Mouse (Mus musculus) forebrain, postnatal 0 days (tissue): ENCODE measurements around the gene Gstcd. TPM values are rescaled to one million over a fixed set of nuclear protein-coding genes. Genes with fewer than 3 reads are reported as not detected.

ENCODE experiments used
- ATAC-seq: fragments of 200-750 bp; cut with Nextera tagmentation; 2 replicates; pipeline ENCODE4 v1.8.0; 2017; ENCODE audit warnings: mild to moderate bottlenecking, moderate library complexity
- DNase-seq: peaks from one replicate; pipeline ENCODE4 v3.0.0-alpha.2; 2015
- H3K27ac ChIP-seq: fragments of 300-500 bp; sonication (generic); 2 replicates; pipeline ENCODE4 v1.5.1; 2014; ENCODE audit warnings: low read depth, mild to moderate bottlenecking, antibody characterized with exemption, low read length, moderate library complexity, mixed read lengths
- H3K27me3 ChIP-seq: fragments of 300-500 bp; sonication (generic); 2 replicates; pipeline ENCODE4 v1.6.1; 2014; ENCODE audit warnings: mild to moderate bottlenecking, low read length, mixed read lengths; ENCODE audit not compliant: insufficient read depth
- H3K36me3 ChIP-seq: fragments of 300-500 bp; sonication (generic); 2 replicates; pipeline ENCODE4 v1.6.1; 2014; ENCODE audit warnings: mild to moderate bottlenecking, moderate library complexity; ENCODE audit not compliant: insufficient read depth
- H3K4me1 ChIP-seq: fragments of 300-500 bp; sonication (generic); 2 replicates; pipeline ENCODE4 v1.6.1; 2014; ENCODE audit warnings: antibody characterized with exemption; ENCODE audit not compliant: insufficient read depth
- H3K4me2 ChIP-seq: fragments of 300-500 bp; sonication (generic); 2 replicates; pipeline ENCODE4 v1.6.1; 2014; ENCODE audit warnings: low read depth, mild to moderate bottlenecking, moderate library complexity
- H3K4me3 ChIP-seq: fragments of 300-500 bp; sonication (generic); 2 replicates; pipeline ENCODE4 v1.5.1; 2014; ENCODE audit warnings: low read depth, low read length, mixed read lengths
- H3K9ac ChIP-seq: fragments of 300-500 bp; sonication (generic); 2 replicates; pipeline ENCODE4 v1.6.1; 2014; ENCODE audit warnings: mild to moderate bottlenecking
- H3K9me3 ChIP-seq: fragments of 300-500 bp; sonication (generic); 2 replicates; pipeline ENCODE4 v1.6.1; 2016; ENCODE audit warnings: low read length
- CTCF ChIP-seq: sonication (generic); IDR thresholded peaks from 2 replicates; pipeline ENCODE4 v1.5.1; 2016; ENCODE audit warnings: antibody characterized with exemption, control low read depth, low read depth
- WGBS: fragments of 180-500 bp; shearing (Covaris S2); extraction: QIAGEN DNeasy Blood & Tissue Kit; methylation state at CpG from one replicate; pipeline ENCODE4 v1.1.7; 2014; 5-methylcytosine and 5-hydroxymethylcytosine counted together
- polyA plus RNA-seq: library from polyadenylated mRNA; unstranded; fragments of >200 nt; fragmentation: Nextera tagmentation; extraction: Ambion mirVana; gene quantifications from 2 replicates; pipeline ENCODE4 v1.2.1, GENCODE M21; 2015
- total RNA-seq: library from RNA; depleted of rRNA; stranded (reverse); fragments of >200 nt; gene quantifications from 2 replicates; pipeline ENCODE4 v1.2.3, GENCODE M21; 2014

Gene Gstcd
- total and polyA plus RNA-seq, 2 experiments from 2014 or later: 2.1 to 9.5 TPM

GRCm38 (mm10) chr3:132950529-132950880 lies 141.3 kb downstream of the Gstcd start:
- no peak for ATAC-seq

GRCm38 (mm10) chr3:132949791-132950528 lies 141.9 kb downstream of the Gstcd start, which contains the start of gene Npnt:
Npnt (minus strand) TSS chr3:132950291.
- Histone ChIP-seq H3K9me3 (no peaks in the 10 kb centered on the region), H3K4me3 (peak within 1 kb of the TSS; percentile 65), H3K9ac (peak within 1 kb of the TSS; percentile 56), H3K4me2 (peak within 1 kb of the TSS; percentile 94), H3K4me1 (no peaks in the 10 kb centered on the region), H3K27ac (no peak within 1 kb of the TSS), H3K27me3 (no peaks in the 10 kb centered on the region), H3K36me3 (no peaks in the 10 kb centered on the region)
- peak; percentile 51 for DNase-seq
- peak; percentile 59 for TF ChIP-seq CTCF
- peak; percentile 84 for ATAC-seq
- 0% methylated on average over 64 of the region's 82 CpGs for WGBS

More at GRCm38 (mm10) chr3:132950529-132950880, 141.3 kb downstream of the Gstcd start:
- H3K4me1 ChIP-seq: no peaks in the 10 kb centered on the region
- WGBS: 8% methylated on average over 7 of the region's 7 CpGs
- H3K4me2 ChIP-seq: peak overlapping the region; percentile 94
- TF ChIP-seq CTCF: no peak
- H3K27ac ChIP-seq: no peak overlapping the region
- H3K9ac ChIP-seq: peak overlapping the region; percentile 56
- no peak for DNase-seq
- no peaks in the 10 kb centered on the region for H3K36me3 ChIP-seq
- no peaks in the 10 kb centered on the region for H3K27me3 ChIP-seq
- no peaks in the 10 kb centered on the region for H3K9me3 ChIP-seq
- peak overlapping the region; percentile 65 for H3K4me3 ChIP-seq

DNA sequence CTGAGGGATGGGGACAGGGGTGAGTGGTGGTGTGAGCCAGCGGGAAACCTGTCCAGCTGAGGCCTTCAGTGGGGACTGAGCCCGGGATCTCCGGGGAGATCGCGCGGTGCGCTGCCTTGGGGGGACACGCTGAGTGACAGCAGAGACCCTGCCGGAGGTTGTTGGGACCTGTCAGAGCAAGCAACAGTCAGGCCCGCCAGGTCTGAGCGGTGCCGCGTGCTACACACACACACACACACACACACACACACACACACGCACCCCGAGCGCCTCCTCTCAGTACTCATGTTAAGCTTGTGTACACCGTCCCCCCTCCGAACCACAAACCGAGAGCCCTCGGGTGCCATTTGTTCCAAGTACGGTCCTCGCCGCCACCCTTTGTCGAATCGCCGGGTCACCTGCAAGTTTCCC lies 142.4 kb downstream of the Gstcd start:
- WGBS: 1% methylated on average over 23 of the region's 26 CpGs
- H3K4me1 ChIP-seq: no peaks in the 10 kb centered on the region
- TF ChIP-seq CTCF: no peak
- ATAC-seq (peak; percentile 79), DNase-seq (peak; percentile 50)
- no peaks in the 10 kb centered on the region for H3K9me3 ChIP-seq
- no peaks in the 10 kb centered on the region for H3K27me3 ChIP-seq
- H3K4me3 ChIP-seq: peak overlapping the region; percentile 65
- H3K9ac ChIP-seq: peak overlapping the region; percentile 56
- no peak overlapping the region for H3K27ac ChIP-seq
- H3K36me3 ChIP-seq: no peaks in the 10 kb centered on the region
- peak overlapping the region; percentile 94 for H3K4me2 ChIP-seq

GRCm38 (mm10) chr3:132948298-132948795 lies 143.5 kb downstream of the Gstcd start:
- ATAC-seq (no peak), DNase-seq (peak; percentile 15)
- H3K4me3 ChIP-seq: no peak overlapping the region

DNA sequence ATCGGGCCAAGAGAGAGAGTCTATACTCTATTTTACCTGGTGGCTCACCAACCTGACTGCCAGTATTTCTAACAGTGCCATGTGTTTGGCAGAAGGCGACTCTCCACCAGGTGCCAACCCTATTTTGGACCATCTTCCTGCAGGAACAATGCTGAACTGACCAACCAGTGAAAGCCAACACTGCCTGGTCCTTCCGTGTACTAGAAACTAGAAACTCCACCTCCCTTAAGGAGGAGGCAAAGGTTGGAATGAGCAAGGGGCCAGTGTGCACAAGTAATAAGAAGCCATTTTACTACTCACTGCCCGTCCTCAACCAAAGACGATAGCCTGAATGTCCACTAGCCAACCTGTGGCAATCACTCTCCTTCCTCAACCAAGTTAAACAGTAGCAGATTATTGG lies 145.7 kb downstream of the Gstcd start:
- H3K4me1 ChIP-seq: no peaks in the 10 kb centered on the region

More at GRCm38 (mm10) chr3:132948298-132948795, 143.5 kb downstream of the Gstcd start:
- WGBS: 15% methylated on average over 7 of the region's 7 CpGs
- Histone ChIP-seq H3K9ac (no peak overlapping the region), H3K9me3 (no peaks in the 10 kb centered on the region), H3K4me2 (0 out of 2 replicates have a peak overlapping the region, but pooled peaks have one; percentile 15), H3K27me3 (no peaks in the 10 kb centered on the region), H3K36me3 (no peaks in the 10 kb centered on the region), H3K27ac (no peak overlapping the region), H3K4me1 (no peaks in the 10 kb centered on the region)
- TF ChIP-seq CTCF: no peak

DNA sequence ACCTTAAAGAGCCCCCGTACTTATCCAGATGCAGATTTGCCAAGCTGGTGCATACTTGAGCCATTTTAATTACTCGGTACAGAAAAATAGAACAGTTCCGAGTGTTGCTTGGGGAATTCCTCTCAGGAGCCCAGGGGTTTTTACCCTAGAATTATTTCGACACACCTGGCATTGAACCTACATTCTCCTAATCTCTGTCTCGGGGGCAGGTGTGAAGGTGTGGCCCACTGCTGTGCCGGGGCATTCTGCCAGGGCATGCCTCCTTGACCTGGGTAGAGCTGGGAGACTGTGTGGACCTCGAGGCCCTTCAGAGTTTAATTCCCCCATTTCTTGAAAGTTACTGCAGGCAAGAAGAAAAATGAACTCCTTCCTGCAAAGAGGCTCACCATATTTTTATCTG lies 146.2 kb downstream of the Gstcd start:
- no peaks in the 10 kb centered on the region for H3K9me3 ChIP-seq
- no peak overlapping the region for H3K9ac ChIP-seq
- no peaks in the 10 kb centered on the region for H3K36me3 ChIP-seq
- H3K4me2 ChIP-seq: no peak overlapping the region
- H3K27me3 ChIP-seq: no peaks in the 10 kb centered on the region
- no peak for ATAC-seq
- DNase-seq: no peak
- no peak overlapping the region for H3K27ac ChIP-seq
- no peaks in the 10 kb centered on the region for H3K4me1 ChIP-seq
- TF ChIP-seq CTCF: no peak
- H3K4me3 ChIP-seq: no peak overlapping the region
- WGBS: 88% methylated on average over 7 of the region's 7 CpGs

More for the DNA sequence above, 145.7 kb downstream of the Gstcd start:
- Histone ChIP-seq H3K9ac (no peak overlapping the region), H3K36me3 (no peaks in the 10 kb centered on the region), H3K4me2 (no peak overlapping the region), H3K27me3 (no peaks in the 10 kb centered on the region), H3K27ac (no peak overlapping the region), H3K4me3 (no peak overlapping the region), H3K9me3 (no peaks in the 10 kb centered on the region)
- no peak for ATAC-seq
- WGBS: 92% methylated on average over 5 of the region's 5 CpGs
- TF ChIP-seq CTCF: no peak
- DNase-seq: no peak

GRCm38 (mm10) chr3:132944609-132945008 lies 147.2 kb downstream of the Gstcd start:
- no peak for DNase-seq
- H3K4me2 ChIP-seq: no peak overlapping the region
- no peaks in the 10 kb centered on the region for H3K36me3 ChIP-seq
- no peak overlapping the region for H3K27ac ChIP-seq
- H3K9me3 ChIP-seq: no peaks in the 10 kb centered on the region
- H3K4me3 ChIP-seq: no peak overlapping the region
- 62% methylated on average over 3 of the region's 3 CpGs for WGBS
- no peaks in the 10 kb centered on the region for H3K4me1 ChIP-seq
- no peak for TF ChIP-seq CTCF
- H3K27me3 ChIP-seq: no peaks in the 10 kb centered on the region
- ATAC-seq: no peak
- H3K9ac ChIP-seq: no peak overlapping the region
